Mouse (Mus musculus): ENCODE results near the gene Nt5c. TPM values are rescaled to one million over a fixed set of nuclear protein-coding genes. Genes with fewer than 3 reads are reported as not detected.

Gene Nt5c
- total RNA-seq, 2 experiments from 2014 or later: 6.2 to 6.8 TPM

Small RNAs within 50 kb of the gene (microRNA-seq; reads per million reads assigned to microRNA genes)
- not detected for gene Mir3968

Other genes with a start within 250 kb of the Nt5c start
- gene Grin2c, start 224.6 kb downstream of the Nt5c start, total RNA-seq (2021): under 1 TPM; 0.05 to 0.14 TPM
- gene Fdxr, start 214.8 kb downstream of the Nt5c start, total RNA-seq (2021): 1 to 10 TPM; 3.2 TPM
- 1 to 10 TPM; 4.7 to 6.0 TPM for gene Fads6, start 194.2 kb downstream of the Nt5c start, total RNA-seq (2021)
- not detected for gene Otop2, start 184.7 kb downstream of the Nt5c start, total RNA-seq (2021)
- under 1 TPM; 0.16 to 0.19 TPM for gene Ush1g, start 169.8 kb downstream of the Nt5c start, total RNA-seq (2021)
- not detected for gene Otop3, start 157.1 kb downstream of the Nt5c start, total RNA-seq (2021)
- under 1 TPM; 0.81 to 0.96 TPM for gene Hid1, start 124.1 kb downstream of the Nt5c start, total RNA-seq (2021)
- gene Cdr2l, start 109.9 kb downstream of the Nt5c start, total RNA-seq (2021): 1 to 10 TPM; 1.2 to 1.5 TPM
- 10 to 100 TPM; 90.3 to 95.5 TPM for gene Mrpl58, start 88.1 kb downstream of the Nt5c start, total RNA-seq (2021)
- 100 to 1,000 TPM; 772 to 857 TPM for gene Atp5h, start 71.9 kb downstream of the Nt5c start, total RNA-seq (2021)
- 10 to 100 TPM; 15.9 to 17.7 TPM for gene Kctd2, start 71.7 kb downstream of the Nt5c start, total RNA-seq (2021)
- not detected for gene Trim80, start 51.3 kb downstream of the Nt5c start, total RNA-seq (2021)
- not detected for gene Slc16a5, start 29.4 kb downstream of the Nt5c start, total RNA-seq (2021)
- 1 to 10 TPM in 1 of 2 experiments, under 1 TPM in 1; 0.82 to 1.3 TPM for gene Armc7, start 16.2 kb downstream of the Nt5c start, total RNA-seq (2021)
- 10 to 100 TPM; 49.7 to 52.4 TPM for gene Jpt1, start 22.5 kb upstream of the Nt5c start, total RNA-seq (2021)
- gene Sumo2, start 44.4 kb upstream of the Nt5c start, total RNA-seq (2021): 100 to 1,000 TPM; 146 TPM
- 10 to 100 TPM; 17.8 to 18.0 TPM for gene Nup85, start 72.6 kb upstream of the Nt5c start, total RNA-seq (2021)
- gene Mrps7, start 112.1 kb upstream of the Nt5c start, total RNA-seq (2021): 10 to 100 TPM; 73.3 to 79.3 TPM
- gene Gga3, start 112.2 kb upstream of the Nt5c start, total RNA-seq (2021): 10 to 100 TPM; 15.4 to 18.8 TPM
- gene Mif4gd, start 121.1 kb upstream of the Nt5c start, total RNA-seq (2021): 10 to 100 TPM; 42.3 to 45.0 TPM
- gene Slc25a19, start 136.4 kb upstream of the Nt5c start, total RNA-seq (2021): 10 to 100 TPM; 38.8 to 44.4 TPM
- gene Grb2, start 216.7 kb upstream of the Nt5c start, total RNA-seq (2021): 10 to 100 TPM; 63.9 to 66.6 TPM

Measured in gastrocnemius, adult 18-20 months (tissue).